Mouse (Mus musculus): ENCODE data around the gene Jak2.

DNA sequence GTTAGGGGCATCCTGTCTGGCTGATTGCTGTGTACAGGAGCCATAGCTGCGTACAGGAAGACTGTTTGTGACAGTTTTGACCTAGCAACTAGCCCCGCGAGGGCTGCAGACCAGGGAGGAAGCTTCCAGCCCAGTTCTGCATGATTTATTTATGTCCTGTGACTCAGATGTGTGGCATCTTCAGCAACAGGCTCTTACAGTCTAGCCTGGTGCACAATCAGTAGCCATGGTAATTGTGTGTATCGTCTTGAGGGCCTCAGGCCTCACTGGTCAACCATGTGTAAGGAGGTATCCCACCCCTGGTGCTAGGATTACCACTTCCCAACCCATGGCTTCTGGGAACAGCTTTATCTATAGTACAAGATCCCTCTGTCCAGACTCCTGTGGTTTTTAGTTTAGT is 40.9 kb downstream of the Jak2 start:
- TF ChIP-seq CTCF (IDR thresholded peaks at IDR 0.05; ENCODE audit: borderline replicate concordance, insufficient read depth, low read depth, low read length) = no peak
- TF ChIP-seq POLR2A (IDR thresholded peaks at IDR 0.05; ENCODE audit: borderline replicate concordance, insufficient read depth, low read length) = no peak

All from cerebellum, adult 2 months (tissue).